Mouse (Mus musculus) MEL (cell line): ENCODE data around the gene Ctnnd2. TPM values are rescaled to one million over a fixed set of nuclear protein-coding genes. Genes with fewer than 3 reads are reported as not detected.

Experiments used
- DNase-seq: peaks from one replicate; pipeline ENCODE4 v3.0.0; 2011; ENCODE audit warnings: low read depth, low spot score
- H3K27ac ChIP-seq: 2 replicates; pipeline ENCODE4 v1.5.1; 2012; ENCODE audit warnings: low read depth, mild to moderate bottlenecking, control low read depth, low read length, moderate library complexity; ENCODE audit not compliant: control insufficient read depth
- H3K27me3 ChIP-seq, 2 experiments: fragments of 150-350 bp in 1 of 2; sonication (generic) in 1 of 2; 2 replicates each; pipeline ENCODE4 v1.6.1; 2012; ENCODE audit warnings: low read length in 2 of 2, mild to moderate bottlenecking in 2 of 2, improper control_type of control experiment in 1 of 2, moderate library complexity in 1 of 2; ENCODE audit not compliant: insufficient read depth in 2 of 2, control insufficient read depth in 1 of 2
- H3K36me3 ChIP-seq, 2 experiments: 2 replicates each; pipeline ENCODE4 v1.6.1; 2012 to 2014; ENCODE audit warnings: low read length in 2 of 2, improper control_type of control experiment in 1 of 2, inconsistent platforms in 1 of 2, mild to moderate bottlenecking in 1 of 2; ENCODE audit not compliant: insufficient read depth in 2 of 2, control insufficient read depth in 1 of 2
- H3K4me1 ChIP-seq, 2 experiments: fragments of 150-350 bp in 1 of 2; sonication (generic) in 1 of 2; 2 replicates each; pipeline ENCODE4 v1.6.1; 2012; ENCODE audit warnings: low read length in 2 of 2, improper control_type of control experiment in 1 of 2, mild to moderate bottlenecking in 1 of 2; ENCODE audit not compliant: insufficient read depth in 2 of 2, control insufficient read depth in 1 of 2
- H3K4me3 ChIP-seq, 2 experiments: fragments of 150-350 bp in 1 of 2; sonication (generic) in 1 of 2; 2 replicates each; pipeline ENCODE4 v1.5.1; 2012; ENCODE audit warnings: low read depth in 2 of 2, low read length in 2 of 2, mild to moderate bottlenecking in 2 of 2, moderate library complexity in 2 of 2, control low read depth in 1 of 2, improper control_type of control experiment in 1 of 2; ENCODE audit not compliant: control insufficient read depth in 1 of 2, insufficient read depth in 1 of 2
- H3K79me2 ChIP-seq: 2 replicates; pipeline ENCODE4 v1.6.1; 2012; ENCODE audit warnings: mild to moderate bottlenecking, low read length, moderate library complexity; ENCODE audit not compliant: control insufficient read depth, poor library complexity, insufficient read depth
- H3K9ac ChIP-seq: 2 replicates; pipeline ENCODE4 v1.6.1; 2012; ENCODE audit warnings: low read depth, mild to moderate bottlenecking, control low read depth, low read length, moderate library complexity; ENCODE audit not compliant: control insufficient read depth, poor library complexity, severe bottlenecking
- H3K9me3 ChIP-seq: fragments of 150-350 bp; sonication (generic); replicated peaks from 2 replicates; pipeline ENCODE4 v1.6.1; 2012; ENCODE audit warnings: mild to moderate bottlenecking, low read length, improper control_type of control experiment, moderate library complexity; ENCODE audit not compliant: insufficient read depth
- BHLHE40 ChIP-seq: IDR thresholded peaks from 2 replicates; pipeline ENCODE4 v1.6.1; 2012; ENCODE audit warnings: low read depth, mild to moderate bottlenecking, inconsistent platforms, low read length, improper control_type of control experiment, borderline replicate concordance
- CHD1 ChIP-seq: IDR thresholded peaks from 2 replicates; pipeline ENCODE4 v1.6.1; 2012; ENCODE audit warnings: low read depth, mild to moderate bottlenecking, inconsistent platforms, low read length, improper control_type of control experiment
- CHD2 ChIP-seq: IDR thresholded peaks from 2 replicates; pipeline ENCODE4 v1.6.1; 2011; ENCODE audit warnings: low read length, improper control_type of control experiment
- CTCF ChIP-seq, 3 experiments: IDR thresholded peaks in 2 of 3; conservative IDR thresholded peaks in 1 of 3; 2 replicates each; pipeline ENCODE4 v1.5.1; 2011 to 2012; ENCODE audit warnings: low read length in 3 of 3, low read depth in 2 of 3, mild to moderate bottlenecking in 2 of 3, improper control_type of control experiment in 1 of 3, inconsistent platforms in 1 of 3, mixed read lengths in 1 of 3, moderate library complexity in 1 of 3; ENCODE audit not compliant: control insufficient read depth in 1 of 3, insufficient read depth in 1 of 3, poor library complexity in 1 of 3, severe bottlenecking in 1 of 3
- E2F4 ChIP-seq: IDR thresholded peaks from 2 replicates; pipeline ENCODE4 v1.6.1; 2011; ENCODE audit warnings: low read depth, low read length, improper control_type of control experiment, borderline replicate concordance
- ELF1 ChIP-seq: IDR thresholded peaks from 2 replicates; pipeline ENCODE4 v1.6.1; 2014; ENCODE audit warnings: low read depth, mild to moderate bottlenecking, inconsistent platforms, low read length, improper control_type of control experiment, moderate library complexity
- EP300 ChIP-seq, 2 experiments: IDR thresholded peaks; 2 replicates each; pipeline ENCODE4 v1.6.1; 2011; ENCODE audit warnings: improper control_type of control experiment in 2 of 2, low read length in 2 of 2, low read depth in 1 of 2, mild to moderate bottlenecking in 1 of 2
- ETS1 ChIP-seq: IDR thresholded peaks from 2 replicates; pipeline ENCODE4 v1.6.1; 2012; ENCODE audit warnings: low read depth, mild to moderate bottlenecking, inconsistent platforms, low read length, improper control_type of control experiment, moderate library complexity
- GABPA ChIP-seq: IDR thresholded peaks from 2 replicates; pipeline ENCODE4 v1.6.1; 2012; ENCODE audit warnings: low read depth, mild to moderate bottlenecking, inconsistent platforms, low read length, improper control_type of control experiment, moderate library complexity
- GATA1 ChIP-seq: IDR thresholded peaks from 2 replicates; pipeline ENCODE4 v1.6.1; 2011; ENCODE audit warnings: low read depth, low read length, improper control_type of control experiment
- HCFC1 ChIP-seq: IDR thresholded peaks from 2 replicates; pipeline ENCODE4 v1.6.1; 2012; ENCODE audit warnings: low read depth, mild to moderate bottlenecking, inconsistent platforms, low read length, improper control_type of control experiment, moderate library complexity
- JUND ChIP-seq: IDR thresholded peaks from 2 replicates; pipeline ENCODE4 v1.6.1; 2011; ENCODE audit warnings: low read depth, mild to moderate bottlenecking, improper control_type of control experiment, low read length
- MAFK ChIP-seq: IDR thresholded peaks from 2 replicates; pipeline ENCODE4 v1.6.1; 2011; ENCODE audit warnings: low read depth, mild to moderate bottlenecking, low read length, improper control_type of control experiment, borderline replicate concordance
- MAX ChIP-seq: IDR thresholded peaks from 2 replicates; pipeline ENCODE4 v1.6.1; 2011; ENCODE audit warnings: low read length, improper control_type of control experiment
- MEF2A ChIP-seq: IDR thresholded peaks from 2 replicates; pipeline ENCODE4 v1.6.1; 2014; ENCODE audit warnings: low read depth, mild to moderate bottlenecking, inconsistent platforms, low read length, improper control_type of control experiment; ENCODE audit not compliant: poor library complexity, insufficient replicate concordance, severe bottlenecking; ENCODE audit errors: extremely low read depth
- MXI1 ChIP-seq: IDR thresholded peaks from 2 replicates; pipeline ENCODE4 v1.6.1; 2011; ENCODE audit warnings: mild to moderate bottlenecking, low read depth, low read length, improper control_type of control experiment
- RAD21 ChIP-seq: IDR thresholded peaks from 2 replicates; pipeline ENCODE4 v1.6.1; 2011; ENCODE audit warnings: mild to moderate bottlenecking, low read depth, low read length, improper control_type of control experiment
- SIN3A ChIP-seq: IDR thresholded peaks from 2 replicates; pipeline ENCODE4 v1.6.1; 2012; ENCODE audit warnings: low read length, improper control_type of control experiment, inconsistent platforms
- TAL1 ChIP-seq: IDR thresholded peaks from 2 replicates; pipeline ENCODE4 v1.6.1; 2012; ENCODE audit warnings: mild to moderate bottlenecking, inconsistent platforms, low read length, moderate library complexity, mixed read lengths
- TBP ChIP-seq: IDR thresholded peaks from 2 replicates; pipeline ENCODE4 v1.8.0; 2011; ENCODE audit warnings: low read depth, low read length, improper control_type of control experiment
- TCF12 ChIP-seq: IDR thresholded peaks from 2 replicates; pipeline ENCODE4 v1.6.1; 2014; ENCODE audit warnings: low read depth, mild to moderate bottlenecking, inconsistent platforms, low read length, improper control_type of control experiment, moderate library complexity
- UBTF ChIP-seq: IDR thresholded peaks from 2 replicates; pipeline ENCODE4 v1.6.1; 2012; ENCODE audit warnings: low read depth, mild to moderate bottlenecking, inconsistent platforms, low read length, improper control_type of control experiment, moderate library complexity, borderline replicate concordance; ENCODE audit not compliant: insufficient read depth
- USF2 ChIP-seq, 2 experiments: IDR thresholded peaks; 2 replicates each; pipeline ENCODE4 v1.6.1; 2011 to 2012; ENCODE audit warnings: improper control_type of control experiment in 2 of 2, low read length in 2 of 2, borderline replicate concordance in 1 of 2, inconsistent platforms in 1 of 2, low read depth in 1 of 2, mild to moderate bottlenecking in 1 of 2; ENCODE audit not compliant: insufficient read depth in 1 of 2
- ZC3H11A ChIP-seq: IDR thresholded peaks from 2 replicates; pipeline ENCODE4 v1.6.1; 2012; ENCODE audit warnings: low read depth, mild to moderate bottlenecking, inconsistent platforms, low read length, improper control_type of control experiment
- ZKSCAN1 ChIP-seq: IDR thresholded peaks from 2 replicates; pipeline ENCODE4 v1.6.1; 2012; ENCODE audit warnings: low read depth, mild to moderate bottlenecking, inconsistent platforms, low read length, improper control_type of control experiment, moderate library complexity
- ZMIZ1 ChIP-seq: IDR thresholded peaks from 2 replicates; pipeline ENCODE4 v1.6.1; 2012; ENCODE audit warnings: low read depth, mild to moderate bottlenecking, inconsistent platforms, low read length, improper control_type of control experiment, moderate library complexity
- ZNF384 ChIP-seq: IDR thresholded peaks from 2 replicates; pipeline ENCODE4 v1.6.1; 2012; ENCODE audit warnings: low read depth, mild to moderate bottlenecking, inconsistent platforms, low read length, improper control_type of control experiment
- polyA plus RNA-seq, 2 experiments: library from polyadenylated mRNA; stranded (reverse) in 1 of 2; unstranded in 1 of 2; fragments of >175 nt in 1 of 2; fragments of >200 nt in 1 of 2; gene quantifications; 2 replicates each; pipeline versions ENCODE4 v1.2.1 to v1.2.4; 2012; ENCODE audit warnings: low replicate concordance in 2 of 2, low read depth in 1 of 2; ENCODE audit not compliant: insufficient read length in 2 of 2, insufficient read depth in 1 of 2, missing spikeins in 1 of 2
- total RNA-seq: library from RNA; depleted of rRNA; stranded (reverse); fragments of 300-350 nt; gene quantifications from 2 replicates; pipeline ENCODE4 v1.2.3, GENCODE M21; 2012

The Ctnnd2 gene
- total and polyA plus RNA-seq, 3 experiments = 0.03 TPM; not detected in 2

GRCm38 (mm10) chr15:30632113-30632735 is 459.8 kb downstream of the Ctnnd2 start:
- DNase-seq = no peak

DNA sequence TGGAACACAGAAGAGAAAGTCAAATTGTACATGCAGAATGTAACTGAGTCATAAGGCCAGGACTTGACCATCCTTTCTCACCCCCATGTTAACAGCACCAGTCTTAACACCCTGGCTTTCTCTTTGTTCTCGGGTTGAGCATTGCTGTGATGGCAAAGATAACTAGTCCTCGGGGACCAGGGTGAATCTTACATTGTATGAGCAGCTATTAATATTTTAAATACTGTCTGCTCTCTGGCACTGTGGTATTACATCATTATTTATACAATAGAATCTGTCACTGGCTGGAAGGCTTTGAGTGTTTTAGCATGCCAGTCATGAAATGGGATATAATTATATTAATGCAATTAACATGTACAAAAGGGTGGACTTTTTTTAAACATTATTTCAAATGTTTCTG is 461.5 kb downstream of the Ctnnd2 start:
- no peaks in the 10 kb centered on the region for H3K4me1 ChIP-seq
- DNase-seq = no peak
- H3K9ac ChIP-seq = no peak overlapping the region
- no peaks in the 10 kb centered on the region for H3K9me3 ChIP-seq
- H3K79me2 ChIP-seq = no peaks in the 10 kb centered on the region
- no peaks in the 10 kb centered on the region for H3K36me3 ChIP-seq
- H3K27ac ChIP-seq = no peak overlapping the region
- TF ChIP-seq MXI1 (no peak), JUND (no peak), EP300 (IDR thresholded peaks at IDR 0.05; ENCODE audit: low read depth in 1 of 2, low read length in 2 of 2) (no peak), SIN3A (no peak), UBTF (no peak), ZC3H11A (no peak), CTCF (IDR thresholded peaks at IDR 0.05 in 2 of 3, conservative IDR thresholded peaks at IDR 0.05 in 1 of 3; ENCODE audit: control insufficient read depth in 1 of 3, insufficient read depth in 1 of 3, low read depth in 2 of 3, low read length in 3 of 3, poor library complexity in 1 of 3, severe bottlenecking in 1 of 3) (no peak), CHD1 (no peak), MEF2A (no peak), ZMIZ1 (no peak), MAX (no peak), MAFK (no peak), ZNF384 (no peak), E2F4 (no peak), ZKSCAN1 (no peak), HCFC1 (no peak), BHLHE40 (no peak), GABPA (no peak), TAL1 (no peak), USF2 (IDR thresholded peaks at IDR 0.05; ENCODE audit: borderline replicate concordance in 1 of 2, insufficient read depth in 1 of 2, low read depth in 1 of 2, low read length in 2 of 2) (no peak)
- H3K4me3 ChIP-seq = no peak overlapping the region
- no peaks in the 10 kb centered on the region for H3K27me3 ChIP-seq

More at GRCm38 (mm10) chr15:30632113-30632735, 459.8 kb downstream of the Ctnnd2 start:
- no peaks in the 10 kb centered on the region for H3K4me1 ChIP-seq
- H3K27ac ChIP-seq = no peak overlapping the region
- H3K27me3 ChIP-seq = no peaks in the 10 kb centered on the region
- no peak overlapping the region for H3K9ac ChIP-seq
- H3K36me3 ChIP-seq = no peaks in the 10 kb centered on the region
- TF ChIP-seq CTCF (IDR thresholded peaks at IDR 0.05 in 2 of 3, conservative IDR thresholded peaks at IDR 0.05 in 1 of 3; ENCODE audit: control insufficient read depth in 1 of 3, insufficient read depth in 1 of 3, low read depth in 2 of 3, low read length in 3 of 3, poor library complexity in 1 of 3, severe bottlenecking in 1 of 3) = no peak
- no peak for TF ChIP-seq ETS1
- no peak for TF ChIP-seq MXI1
- no peak for TF ChIP-seq EP300 (IDR thresholded peaks at IDR 0.05; ENCODE audit: low read depth in 1 of 2, low read length in 2 of 2)
- no peak for TF ChIP-seq MEF2A
- no peak for TF ChIP-seq GATA1
- TF ChIP-seq ZNF384 = no peak
- TF ChIP-seq ZKSCAN1 = no peak
- TF ChIP-seq JUND = no peak
- no peak for TF ChIP-seq ELF1
- no peak for TF ChIP-seq TCF12
- no peak for TF ChIP-seq CHD2
- TF ChIP-seq SIN3A = no peak
- TF ChIP-seq TBP = no peak
- no peak for TF ChIP-seq RAD21
- H3K4me3 ChIP-seq = no peak overlapping the region
- no peaks in the 10 kb centered on the region for H3K79me2 ChIP-seq
- no peaks in the 10 kb centered on the region for H3K9me3 ChIP-seq
